Mouse (Mus musculus) cerebellum, adult 11-12 months (tissue): ENCODE results near the gene Ercc2.

Experiments used
- DNase-seq: peaks from one replicate; pipeline ENCODE4 v3.0.0; 2022

Gene Ercc2

GRCm38 (mm10) chr7:19359892-19360641 is 21.7 kb upstream of the Ercc2 start:
- peak; percentile 84 for DNase-seq

GRCm38 (mm10) chr7:19360944-19361343 is 20.9 kb upstream of the Ercc2 start:
- DNase-seq = peak; percentile 95

- DNase-seq = peak; percentile 83
Observed at GRCm38 (mm10) chr7:19361720-19362119, 20.1 kb upstream of the Ercc2 start.

GRCm38 (mm10) chr7:19362276-19362675 is 19.5 kb upstream of the Ercc2 start:
- DNase-seq = peak; percentile 72

GRCm38 (mm10) chr7:19363881-19364280 is 17.9 kb upstream of the Ercc2 start:
- peak; percentile 83 for DNase-seq

- DNase-seq = no peak
Observed at GRCm38 (mm10) chr7:19365376-19365775, 16.4 kb upstream of the Ercc2 start.

GRCm38 (mm10) chr7:19368380-19368779 is 13.4 kb upstream of the Ercc2 start:
- peak; percentile 52 for DNase-seq

- DNase-seq = peak; percentile 73
Observed at GRCm38 (mm10) chr7:19369823-19370425, 11.9 kb upstream of the Ercc2 start.

- no peak for DNase-seq
Observed at GRCm38 (mm10) chr7:19373367-19373766, 8.4 kb upstream of the Ercc2 start.

GRCm38 (mm10) chr7:19375368-19375767 is 6.4 kb upstream of the Ercc2 start:
- DNase-seq = no peak

- DNase-seq = no peak
Observed at GRCm38 (mm10) chr7:19376019-19376418, 5.8 kb upstream of the Ercc2 start.

- no peak for DNase-seq
Observed at GRCm38 (mm10) chr7:19378049-19378448, 3.8 kb upstream of the Ercc2 start.

GRCm38 (mm10) chr7:19382166-19382541 is 344 bp downstream of the Ercc2 start:
- peak; percentile 45 for DNase-seq

- no peak for DNase-seq
Observed at GRCm38 (mm10) chr7:19383708-19384107, 1.9 kb downstream of the Ercc2 start.

- no peak for DNase-seq
Observed at GRCm38 (mm10) chr7:19388699-19389413, 7.0 kb downstream of the Ercc2 start.

- DNase-seq = no peak
Observed at GRCm38 (mm10) chr7:19394484-19394883, 12.7 kb downstream of the Ercc2 start.

- no peak for DNase-seq
Observed at GRCm38 (mm10) chr7:19399496-19400280, 17.9 kb downstream of the Ercc2 start.

- DNase-seq = no peak
Observed at GRCm38 (mm10) chr7:19400946-19401345, 19.1 kb downstream of the Ercc2 start.

- DNase-seq = no peak
Observed at GRCm38 (mm10) chr7:19402535-19403112, 20.8 kb downstream of the Ercc2 start.

GRCm38 (mm10) chr7:19403731-19404296 is 22.0 kb downstream of the Ercc2 start, which contains the start of gene Klc3:
TSS of gene Klc3 (minus strand) at chr7:19404104.
- DNase-seq = no peak

- DNase-seq = no peak
Observed at GRCm38 (mm10) chr7:19404476-19404875, 22.7 kb downstream of the Ercc2 start, which contains the start of gene Ckm. TSS of gene Ckm (plus strand) at chr7:19404776.

- DNase-seq = peak; percentile 65
Observed at GRCm38 (mm10) chr7:19405417-19405816, 23.6 kb downstream of the Ercc2 start.
